Mouse (Mus musculus) left cerebral cortex, postnatal 4 days (tissue): ENCODE measurements around the gene Rin1. TPM values are rescaled to one million over a fixed set of nuclear protein-coding genes. Genes with fewer than 3 reads are reported as not detected.
A peak's percentile ranks its signal among the peaks of the same experiment; 100 is the strongest.

ENCODE experiments used
- DNase-seq: peaks from one replicate; pipeline ENCODE4 v3.0.0-alpha.2; 2022
- intact Hi-C: fragments of 180-260 bp; cut with DNase I; formaldehyde crosslinking; loops from one replicate; pipeline ENCODE4 v1.15.1; 2025
- total RNA-seq, 2 experiments: library from RNA; stranded (reverse); gene quantifications; 2 replicates each; pipeline ENCODE4 v1.2.3; 2021

Gene Rin1
- total RNA-seq, 2 experiments from 2014 or later = 3.9 to 7.1 TPM

DNA sequence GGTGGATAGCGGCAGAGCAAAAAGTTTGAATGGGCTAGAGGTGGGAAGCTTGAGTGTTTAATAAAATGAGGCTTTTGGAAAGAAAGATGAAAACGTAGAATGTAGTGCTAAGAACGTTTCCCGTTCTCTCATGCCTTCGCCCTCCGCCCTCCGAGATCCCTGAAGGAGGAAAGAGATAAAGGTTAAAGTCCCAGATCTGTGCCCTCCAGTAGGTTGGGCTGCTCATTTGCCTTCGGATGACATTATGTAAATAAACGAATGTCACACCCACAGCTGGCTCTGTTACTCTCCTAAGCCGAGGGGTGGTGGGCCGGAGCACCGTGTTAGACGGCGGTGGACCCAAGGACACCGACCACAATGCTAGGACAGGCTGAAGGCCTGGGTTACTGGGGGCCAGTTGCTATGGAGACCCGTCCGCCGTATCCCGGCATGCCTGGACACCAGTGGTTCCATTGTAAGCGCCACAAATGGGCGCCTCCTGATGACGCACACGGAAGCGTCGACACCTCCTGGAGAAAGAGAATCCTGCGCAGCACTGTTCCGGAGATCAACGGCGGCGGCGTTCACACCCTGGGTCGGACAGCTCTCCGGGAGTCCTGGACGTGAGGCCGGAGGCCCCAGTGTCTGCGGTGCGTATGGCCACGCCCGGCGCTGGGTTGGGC is 9.3 kb upstream of the Rin1 start, which contains the start of gene Brms1:
Gene Brms1 (plus strand): TSS at position 493 of the 662 bp plus-strand sequence.
- DNase-seq = peak; percentile 94
- intact Hi-C loops = no loop called here

DNA sequence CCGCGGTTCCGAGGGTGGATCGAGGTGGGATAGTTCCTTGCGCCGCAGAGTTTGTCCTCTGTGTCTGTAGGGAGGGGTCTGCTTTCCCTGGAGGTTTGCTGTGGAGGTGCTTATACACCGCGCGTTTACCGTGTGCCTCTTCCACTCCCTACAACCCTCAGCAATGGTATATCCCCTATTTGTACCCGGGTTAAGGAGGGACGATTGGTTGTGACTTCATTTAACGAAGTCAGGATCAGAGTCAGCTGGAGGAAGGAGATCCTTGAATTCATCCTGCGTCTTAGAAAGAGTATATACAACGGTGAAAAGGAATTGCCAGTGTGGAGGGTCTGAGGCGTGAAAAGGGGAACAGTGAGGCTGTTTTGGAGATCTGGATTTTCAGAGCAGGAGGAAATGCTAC is 8.7 kb upstream of the Rin1 start:
- DNase-seq = no peak

DNA sequence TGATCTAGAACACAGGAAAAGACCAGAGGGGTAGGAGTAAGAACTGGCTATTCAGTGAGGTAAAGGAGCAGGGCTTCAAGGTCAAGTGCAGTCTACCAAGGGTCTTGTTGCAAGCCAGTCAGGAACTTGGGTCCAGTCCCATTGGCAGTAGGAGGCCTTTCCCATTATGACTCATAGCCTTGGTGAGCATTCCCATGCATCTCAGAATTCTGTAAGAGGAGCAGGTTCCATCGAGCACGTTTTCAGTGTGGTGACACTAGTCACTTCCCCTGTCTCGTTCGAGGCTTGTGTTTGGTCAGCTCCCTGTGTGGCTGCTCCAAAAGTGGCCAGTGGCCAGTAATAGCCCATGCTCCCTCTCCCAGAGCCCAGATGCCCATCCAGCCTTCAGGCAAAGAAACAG is 4.8 kb upstream of the Rin1 start:
- intact Hi-C loops = no loop called here
- no peak for DNase-seq

More for the DNA sequence above, 8.7 kb upstream of the Rin1 start:
- intact Hi-C loops = no loop called here

DNA sequence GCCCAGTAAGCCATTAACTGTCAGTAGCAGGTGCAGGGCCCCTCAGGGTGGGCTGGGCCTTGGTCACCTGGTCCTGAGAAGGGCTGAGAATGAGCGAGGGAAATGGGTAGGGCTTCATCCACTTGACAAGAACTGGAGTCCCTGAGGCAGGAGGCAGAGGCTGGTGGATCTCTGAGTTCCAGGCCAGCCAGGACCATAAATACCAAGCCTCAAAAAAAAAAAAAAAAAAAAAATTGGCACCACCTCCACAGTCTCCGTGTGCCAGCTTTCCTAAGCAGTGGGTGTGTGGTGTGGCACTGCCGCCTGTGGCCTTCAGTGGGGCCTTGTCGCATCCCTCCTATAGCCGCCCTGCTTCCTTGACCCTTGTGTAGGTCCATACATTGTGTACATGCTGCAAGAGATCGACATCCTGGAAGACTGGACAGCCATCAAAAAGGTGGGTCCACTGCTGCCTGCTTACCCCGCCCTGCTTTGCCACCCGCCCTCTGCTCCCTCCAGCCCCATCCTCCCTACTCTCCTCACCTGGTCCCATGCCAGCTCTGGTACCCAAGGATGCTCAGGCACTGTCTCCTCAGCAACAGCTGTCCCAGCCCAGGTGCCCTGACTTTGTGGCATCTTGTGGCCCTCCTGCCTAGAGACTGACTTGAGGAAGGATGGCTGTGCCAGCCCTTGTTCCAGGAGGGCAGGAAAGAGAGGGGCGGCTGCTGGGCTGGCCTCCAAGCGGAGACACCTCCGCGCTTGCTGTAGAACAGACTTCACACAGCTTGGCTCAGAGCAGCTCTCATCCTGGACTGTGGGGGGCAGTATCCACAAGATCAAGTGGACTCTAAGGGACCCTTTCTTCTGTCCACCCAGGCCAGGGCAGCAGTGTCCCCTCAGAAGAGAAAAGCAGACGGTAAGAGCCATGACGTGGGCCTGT is 1.9 kb upstream of the Rin1 start:
- intact Hi-C loops = no loop called here

DNA sequence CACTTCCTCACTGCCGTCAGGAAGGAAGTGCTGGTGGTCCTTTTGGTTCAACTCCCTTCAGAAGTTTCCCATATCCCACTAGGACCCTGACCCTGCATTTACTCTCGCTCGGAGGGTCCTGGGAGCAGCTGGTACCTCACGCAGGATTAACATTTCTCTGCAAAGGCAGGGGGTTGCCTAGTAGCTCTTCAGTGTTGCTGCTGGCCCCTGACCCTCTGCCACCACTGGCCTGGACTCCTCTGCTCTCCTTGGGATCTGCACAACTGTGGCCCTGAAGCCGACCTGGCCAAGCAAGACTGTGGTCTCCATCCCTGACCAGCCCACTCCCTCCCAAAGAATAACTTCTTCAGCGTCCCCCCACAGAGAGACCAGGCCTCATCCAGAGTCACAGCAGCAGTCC is 956 bp upstream of the Rin1 start:
- no peak for DNase-seq
- intact Hi-C loops = no loop called here

More for the DNA sequence above, 1.9 kb upstream of the Rin1 start:
- no peak for DNase-seq

DNA sequence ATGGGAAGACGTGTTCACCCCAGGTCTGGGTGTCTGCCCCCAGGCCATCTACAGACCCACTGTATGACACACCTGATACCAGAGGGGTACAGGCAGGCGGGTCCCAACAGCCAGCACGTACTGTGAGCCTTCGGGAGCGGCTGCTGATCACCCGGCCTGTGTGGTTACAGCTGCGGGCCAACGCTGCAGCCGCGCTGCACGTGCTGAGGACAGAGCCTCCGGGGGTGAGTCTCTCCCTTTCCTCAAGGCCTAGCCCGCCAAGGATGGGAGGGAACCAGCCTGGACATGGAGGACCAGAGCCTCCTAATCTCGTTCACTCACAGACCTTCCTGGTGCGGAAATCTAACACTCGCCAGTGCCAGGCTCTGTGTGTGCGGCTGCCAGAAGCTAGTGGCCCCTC is 750 bp downstream of the Rin1 start:
- intact Hi-C loops = no loop called here
- no peak for DNase-seq

DNA sequence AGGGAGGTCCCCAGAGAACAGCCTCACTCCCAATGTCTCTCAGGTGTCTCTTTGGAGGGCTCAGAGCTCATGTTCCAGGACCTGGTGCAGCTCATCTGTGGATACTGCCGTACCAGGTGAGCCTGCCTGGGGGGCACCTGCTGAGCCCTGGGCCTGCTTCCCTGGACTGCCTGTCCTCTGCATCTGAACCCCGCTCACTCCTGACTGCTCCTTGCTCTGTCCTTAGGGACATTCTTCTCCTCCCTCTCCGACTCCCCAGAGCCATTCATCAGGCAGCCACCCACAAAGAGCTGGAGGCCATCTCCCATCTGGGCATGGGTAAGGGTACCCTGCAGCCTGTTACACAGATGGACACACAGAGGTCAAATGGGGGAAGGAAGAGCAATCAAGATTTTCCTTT is 1.2 kb downstream of the Rin1 start:
- no peak for DNase-seq
- intact Hi-C loops = no loop called here

DNA sequence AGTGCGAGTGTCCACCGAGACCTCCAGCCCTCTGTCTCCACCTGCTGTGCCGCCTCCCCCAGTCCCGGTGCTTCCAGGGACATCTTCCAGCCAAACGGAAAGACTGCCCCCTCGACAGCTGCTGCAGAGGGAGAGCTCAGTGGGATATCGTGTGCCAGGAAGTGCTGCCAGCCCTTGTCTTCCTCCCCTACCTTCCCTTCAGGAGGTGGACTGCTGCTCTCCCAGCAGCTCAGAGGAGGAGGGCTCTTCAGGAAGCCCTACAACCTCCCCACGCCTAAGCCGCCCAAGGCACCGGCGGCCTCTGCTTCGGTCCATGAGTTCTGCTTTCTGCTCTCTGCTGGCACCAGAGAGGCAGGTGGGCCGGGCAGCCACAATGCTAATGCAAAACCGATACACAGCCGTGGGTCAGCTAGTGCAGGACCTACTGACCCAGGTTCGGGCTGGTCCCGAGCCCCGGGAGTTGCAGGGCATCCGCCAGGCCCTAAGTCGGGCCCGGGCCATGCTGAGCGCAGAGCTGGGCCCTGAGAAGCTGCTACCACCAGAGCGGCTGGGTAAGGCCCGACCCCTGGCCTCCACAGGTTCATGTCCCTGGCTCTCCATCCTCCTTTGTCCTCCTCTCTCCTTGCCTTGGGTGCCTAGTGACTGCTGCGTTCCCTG is 2.0 kb downstream of the Rin1 start:
- intact Hi-C loops = no loop called here
- DNase-seq = peak; percentile 67

DNA sequence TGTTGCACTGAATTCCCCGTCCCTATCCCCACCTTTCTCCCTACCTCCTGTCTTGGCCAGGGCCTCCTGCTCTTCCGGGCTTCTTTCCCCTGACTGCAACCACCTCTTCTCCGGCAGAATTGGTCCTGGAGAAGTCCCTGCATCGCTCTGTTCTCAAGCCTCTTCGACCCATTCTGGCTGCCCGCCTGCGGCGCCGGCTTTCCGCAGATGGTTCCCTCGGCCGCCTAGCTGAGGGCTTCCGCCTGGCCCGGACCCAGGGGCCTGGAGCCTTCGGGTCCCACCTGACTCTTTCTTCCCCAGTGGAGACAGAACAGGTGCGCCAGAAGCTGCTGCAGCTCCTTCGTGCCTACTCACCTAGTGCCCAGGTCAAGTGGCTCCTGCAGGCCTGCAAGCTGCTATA is 2.6 kb downstream of the Rin1 start:
- DNase-seq = peak; percentile 55
- intact Hi-C loops = no loop called here

DNA sequence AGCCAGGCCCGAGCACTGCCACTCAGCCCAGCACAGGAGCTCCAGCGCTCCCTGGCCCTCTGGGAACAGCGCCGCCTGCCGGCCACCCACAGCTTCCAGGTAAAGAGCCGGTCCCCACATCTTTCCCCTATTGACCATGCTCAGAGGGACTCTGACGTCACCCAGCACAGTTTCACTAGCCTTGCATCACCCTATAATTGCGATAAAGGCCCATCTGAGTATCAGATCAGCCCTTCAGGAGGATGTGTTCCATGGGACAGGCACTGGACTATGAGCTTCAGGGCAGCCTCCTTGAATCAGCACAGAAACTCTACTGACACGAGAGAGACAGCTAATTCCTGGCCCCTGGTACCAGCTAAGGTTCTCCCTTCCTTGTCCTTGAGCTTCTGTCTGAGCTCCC is 3.6 kb downstream of the Rin1 start:
- intact Hi-C loops = no loop called here
- DNase-seq = peak; percentile 70

DNA sequence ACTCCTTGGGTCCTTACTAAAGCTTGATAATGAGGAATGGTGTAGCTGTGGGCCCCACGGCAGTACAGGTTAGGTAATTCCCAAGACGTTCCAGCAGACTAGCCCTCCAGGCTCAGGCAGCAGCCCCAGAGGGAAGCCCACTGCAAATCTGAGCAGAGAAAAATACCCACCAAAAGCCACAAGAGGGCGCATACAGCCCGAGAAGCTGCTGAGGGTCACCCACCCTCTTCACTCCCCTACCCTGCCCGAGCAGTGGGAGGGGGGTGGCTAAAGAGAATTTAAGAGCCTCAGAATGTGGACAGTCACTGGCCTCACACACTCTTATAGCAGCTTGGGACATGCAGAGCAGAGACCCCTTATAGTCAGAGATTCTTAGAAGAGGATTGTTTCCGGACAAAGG is 6.0 kb downstream of the Rin1 start:
- peak; percentile 56 for DNase-seq
- intact Hi-C loops = no loop called here

DNA sequence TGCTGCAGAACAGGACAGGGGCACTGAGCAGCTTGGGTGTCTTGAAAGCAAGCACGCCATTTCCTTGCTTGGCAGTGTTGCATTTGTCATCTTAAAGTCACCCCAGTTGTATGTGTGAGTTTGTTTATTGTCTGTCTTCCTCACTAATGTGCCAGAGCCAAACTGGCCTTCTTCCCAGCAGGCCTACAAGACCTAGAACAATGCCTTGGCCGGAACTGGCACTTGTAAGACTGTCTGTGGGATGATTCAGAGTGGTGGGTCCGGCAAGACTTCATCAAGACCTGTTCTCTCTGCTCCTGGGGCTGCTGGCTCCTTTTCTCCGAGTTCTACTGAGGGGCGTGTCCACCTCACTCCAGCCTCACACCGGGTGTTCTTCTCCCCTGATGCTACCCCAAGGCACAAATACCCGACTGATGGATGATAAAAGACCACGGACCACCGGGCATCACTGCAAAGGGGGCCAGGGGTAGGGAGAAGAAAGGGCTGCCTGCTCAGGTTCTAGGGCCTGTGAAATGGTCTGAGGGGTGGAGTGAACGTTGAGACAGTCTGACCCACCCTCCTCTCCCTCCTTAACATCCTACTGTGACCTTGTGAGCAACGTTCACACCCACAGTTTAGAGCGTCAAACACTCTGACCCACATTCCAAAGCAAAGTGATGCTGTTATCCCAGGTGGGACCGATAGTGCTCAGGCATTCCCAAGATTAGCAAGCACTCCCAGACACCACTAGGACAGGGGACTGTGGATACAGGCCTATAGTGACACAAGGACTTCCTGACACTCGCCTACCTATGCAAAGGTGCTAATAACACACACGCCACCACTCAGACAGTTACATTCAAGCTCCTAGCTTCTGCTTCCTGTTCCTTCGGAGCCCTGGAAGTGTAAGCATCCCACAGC is 7.8 kb downstream of the Rin1 start:
- DNase-seq = no peak
- intact Hi-C loops = no loop called here

DNA sequence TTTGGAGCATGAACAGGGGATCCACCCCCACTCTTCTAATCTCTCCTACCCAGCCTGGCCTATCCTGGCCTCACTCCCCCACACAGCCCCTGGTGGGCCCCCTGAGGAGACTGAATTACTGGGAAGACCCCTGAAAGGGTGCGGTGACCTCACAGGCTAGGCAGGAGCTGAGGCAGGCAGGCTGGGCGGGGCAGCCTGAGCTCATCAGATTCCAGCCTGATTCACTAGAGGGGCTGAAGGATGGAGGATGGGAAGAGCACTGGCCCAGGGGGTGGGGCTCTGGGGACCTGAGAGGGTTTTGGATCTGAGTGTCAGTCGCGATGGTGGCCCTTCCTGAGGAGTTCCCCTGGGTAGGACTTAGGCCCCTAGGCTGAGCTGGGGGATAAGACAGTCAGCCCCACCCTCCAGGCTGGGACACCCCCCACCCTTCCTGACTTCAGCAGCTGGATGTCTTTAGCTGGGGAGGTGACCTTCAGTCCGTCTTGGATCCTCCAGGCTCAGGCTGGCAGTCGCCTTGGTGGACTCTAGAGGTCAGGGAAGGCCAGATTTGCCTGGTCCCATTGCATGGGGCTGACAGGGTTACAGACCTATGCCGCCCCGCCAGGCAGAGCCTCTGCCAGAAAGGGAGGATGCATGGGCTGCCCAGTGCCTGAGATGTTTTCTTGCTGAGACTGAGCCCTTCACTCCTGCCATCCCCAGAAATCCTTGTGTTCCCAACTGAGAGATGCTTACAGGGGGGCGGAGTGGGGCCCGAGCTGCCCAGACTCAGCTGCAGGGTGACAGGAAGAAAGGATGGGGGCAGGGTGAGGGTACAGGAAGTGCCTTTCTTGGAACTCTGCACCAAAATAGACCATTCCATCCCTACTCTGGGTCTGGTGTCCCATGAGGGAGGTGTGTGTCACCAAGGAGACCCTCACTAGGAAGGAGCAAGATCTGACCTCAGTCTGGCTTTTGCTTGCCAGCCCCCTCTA is 8.8 kb downstream of the Rin1 start:
- intact Hi-C loops = no loop called here
- no peak for DNase-seq

DNA sequence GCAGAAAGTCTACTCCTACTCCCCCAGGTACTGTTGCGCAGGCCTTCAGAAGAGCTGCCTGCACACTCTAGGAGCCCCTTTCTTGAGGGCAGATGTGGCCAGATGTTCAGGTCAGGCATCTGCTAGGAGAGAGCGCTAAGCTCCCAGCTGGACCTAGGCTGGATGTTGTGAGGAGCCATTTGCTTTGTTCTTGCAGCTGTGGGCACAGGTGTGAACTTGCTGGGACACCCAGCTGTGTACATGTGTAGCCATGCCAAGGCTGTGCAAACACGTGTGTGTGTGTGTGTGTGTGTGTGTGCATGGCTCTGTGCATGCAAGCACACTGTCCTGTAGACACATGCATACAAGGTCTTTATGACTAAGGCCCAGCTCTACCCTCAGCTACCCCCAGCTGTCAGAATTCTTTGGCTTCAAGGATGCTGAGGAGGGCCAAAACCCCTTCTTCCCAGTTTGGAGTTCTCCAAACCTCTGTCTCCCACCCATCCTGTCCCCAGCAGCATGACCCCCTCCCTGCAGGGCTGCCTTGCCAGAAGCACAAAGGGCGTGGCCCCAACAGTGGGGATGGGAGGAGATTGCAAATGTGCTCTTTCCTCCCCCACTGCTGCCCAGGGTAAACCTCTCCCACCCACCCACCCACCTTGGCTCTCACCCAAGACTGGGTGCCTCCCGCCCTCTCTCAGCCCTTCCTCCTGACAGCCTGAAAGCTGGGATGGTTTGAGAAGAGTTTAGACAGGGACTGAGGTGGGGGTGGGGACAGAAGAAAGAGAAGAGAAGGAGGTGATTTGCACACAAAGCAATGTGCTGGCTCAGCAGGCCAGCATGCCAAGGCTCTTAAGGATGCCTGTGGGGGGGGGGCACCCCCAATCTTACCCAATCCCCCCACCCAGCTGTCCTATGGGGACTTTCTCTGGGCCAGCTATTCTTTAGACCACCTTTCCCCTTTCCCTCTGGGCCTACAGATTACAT is 10.4 kb downstream of the Rin1 start:
- no peak for DNase-seq
- intact Hi-C loops = no loop called here

DNA sequence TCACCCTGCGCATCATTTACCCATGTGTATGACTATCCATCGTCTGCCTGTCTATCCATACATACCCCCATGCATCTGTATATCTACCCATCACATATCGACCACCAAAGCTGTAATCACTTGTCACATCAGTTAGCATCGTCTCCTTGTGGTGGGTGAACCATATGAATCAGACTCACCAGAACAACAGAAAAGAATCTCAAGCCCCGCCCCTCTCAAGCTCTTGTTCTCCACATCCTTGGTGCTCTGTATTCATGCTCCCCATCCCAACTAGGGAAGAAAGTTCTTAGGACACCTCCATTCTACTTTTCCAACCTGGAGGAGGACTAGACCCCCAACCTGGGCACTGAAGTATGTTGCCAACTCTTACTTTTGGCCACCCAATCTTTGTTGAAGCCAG is 11.8 kb downstream of the Rin1 start:
- intact Hi-C loops = no loop called here
- DNase-seq = no peak

DNA sequence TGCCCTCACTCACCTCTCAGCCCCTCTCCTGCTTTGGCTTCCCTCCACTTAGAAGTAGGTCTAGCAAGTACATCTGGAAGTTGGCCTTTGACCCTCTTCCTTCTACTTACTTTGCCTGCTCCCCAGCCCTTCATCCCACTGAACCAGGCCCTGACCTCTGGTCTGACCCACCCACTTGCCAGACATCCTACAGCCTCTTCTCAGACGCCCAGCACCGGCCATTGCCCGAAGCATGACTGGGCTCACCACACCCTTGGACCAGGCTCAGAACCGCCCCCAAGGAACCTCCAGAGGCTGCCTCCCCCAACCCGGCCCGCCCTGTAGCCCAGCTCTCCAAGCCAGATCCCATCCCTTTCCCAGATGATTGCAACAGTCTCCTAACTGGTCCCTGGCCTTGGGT is 12.2 kb downstream of the Rin1 start:
- intact Hi-C loops = no loop called here
- no peak for DNase-seq

DNA sequence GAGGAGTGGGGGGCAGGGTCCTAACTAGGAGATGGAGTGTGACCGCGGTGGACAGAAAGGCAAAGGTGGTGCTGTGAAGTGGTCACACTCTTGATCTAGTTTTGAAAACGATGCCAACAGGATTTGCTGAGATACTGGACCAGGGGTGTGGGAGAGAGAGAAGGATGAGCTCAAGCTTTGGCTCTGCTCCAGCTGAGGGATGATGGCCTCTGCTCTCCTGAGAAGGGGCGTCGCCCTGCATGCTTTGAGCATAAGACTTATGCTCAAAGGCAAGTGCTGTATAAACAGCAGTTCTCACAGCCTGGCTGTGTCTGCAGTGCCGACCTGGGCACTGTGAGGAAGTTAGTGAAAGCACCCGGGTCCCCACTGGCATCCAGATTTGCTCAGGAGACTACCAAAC is 14.8 kb downstream of the Rin1 start:
- intact Hi-C loops = no loop called here
- DNase-seq = no peak
